Mouse (Mus musculus): Measurements from ENCODE around the gene Gys2. TPM values are rescaled to one million over a fixed set of nuclear protein-coding genes. Genes with fewer than 3 reads are reported as not detected.
A peak's percentile ranks its signal among the peaks of the same experiment; 100 is the strongest.

The Gys2 gene
- polyA plus RNA-seq, 1 experiment from 2014 or later = 0.08 TPM

- Histone ChIP-seq H3K9ac (no peak overlapping the region), H3K4me1 (replicated peaks) (no peaks in the 10 kb centered on the region), H3K27ac (no peak overlapping the region), H3K9me3 (no peaks in the 10 kb centered on the region), H3K27me3 (no peaks in the 10 kb centered on the region), H3K4me3 (no peak overlapping the region), H3K4me2 (no peak overlapping the region), H3K36me3 (no peaks in the 10 kb centered on the region)
- ATAC-seq (ENCODE audit: low FRiP score) = no peak
- WGBS = 76% methylated on average over 12 of the region's 12 CpGs
Observed at GRCm38 (mm10) chr6:142451381-142451780, 21.5 kb downstream of the Gys2 start.

- Histone ChIP-seq H3K9ac (no peak overlapping the region), H3K4me1 (replicated peaks) (no peaks in the 10 kb centered on the region), H3K4me2 (no peak overlapping the region), H3K4me3 (no peak overlapping the region), H3K27me3 (no peaks in the 10 kb centered on the region), H3K9me3 (no peaks in the 10 kb centered on the region), H3K36me3 (no peaks in the 10 kb centered on the region), H3K27ac (no peak overlapping the region)
- ATAC-seq (ENCODE audit: low FRiP score) = no peak
Observed at GRCm38 (mm10) chr6:142429072-142429471, 43.8 kb downstream of the Gys2 start.

GRCm38 (mm10) chr6:142424976-142425375, 47.9 kb downstream of the Gys2 start:
- Histone ChIP-seq H3K27me3 (no peaks in the 10 kb centered on the region), H3K4me2 (no peak overlapping the region), H3K27ac (no peak overlapping the region), H3K4me1 (replicated peaks) (no peaks in the 10 kb centered on the region), H3K9ac (no peak overlapping the region), H3K4me3 (no peak overlapping the region), H3K36me3 (no peaks in the 10 kb centered on the region), H3K9me3 (no peaks in the 10 kb centered on the region)
- WGBS = 72% methylated on average over 7 of the region's 7 CpGs
- no peak for ATAC-seq (ENCODE audit: low FRiP score)

- H3K9ac ChIP-seq = peak overlapping the region; percentile 68
Observed at GRCm38 (mm10) chr6:142414597-142414996, 58.3 kb downstream of the Gys2 start.

GRCm38 (mm10) chr6:142413845-142414244, 59.1 kb downstream of the Gys2 start:
- Histone ChIP-seq H3K9ac (no peak overlapping the region), H3K4me3 (no peak overlapping the region), H3K27ac (no peak overlapping the region), H3K36me3 (peaks cover 5% of the 10 kb centered on the region; the same call in 1 of the 2 replicates), H3K4me1 (replicated peaks) (peaks cover 12% of the 10 kb centered on the region), H3K9me3 (no peaks in the 10 kb centered on the region), H3K27me3 (peaks cover 48% of the 10 kb centered on the region), H3K4me2 (peak overlapping the region; percentile 60)
- no peak for ATAC-seq (ENCODE audit: low FRiP score)
- 13% methylated on average over 12 of the region's 12 CpGs for WGBS

More at GRCm38 (mm10) chr6:142414597-142414996, 58.3 kb downstream of the Gys2 start:
- H3K27ac ChIP-seq = no peak overlapping the region
- peak overlapping the region; percentile 60 for H3K4me2 ChIP-seq
- H3K4me1 ChIP-seq (replicated peaks) = peaks cover 12% of the 10 kb centered on the region
- peaks cover 5% of the 10 kb centered on the region; the same call in 1 of the 2 replicates for H3K36me3 ChIP-seq
- peak; percentile 75 for ATAC-seq (ENCODE audit: low FRiP score)
- peak overlapping the region; percentile 39 for H3K4me3 ChIP-seq
- H3K9me3 ChIP-seq = no peaks in the 10 kb centered on the region
- 3% methylated on average over 24 of the region's 24 CpGs for WGBS
- H3K27me3 ChIP-seq = peaks cover 48% of the 10 kb centered on the region

GRCm38 (mm10) chr6:142412906-142413491, 59.9 kb downstream of the Gys2 start, which contains the start of gene Spx:
Gene Spx (plus strand): TSS chr6:142413441.
- WGBS = 64% methylated on average over 11 of the region's 11 CpGs
- Histone ChIP-seq H3K9me3 (no peaks in the 10 kb centered on the region), H3K4me2 (peak within 1 kb of the TSS; percentile 60), H3K9ac (no peak within 1 kb of the TSS), H3K36me3 (no peaks in the 10 kb centered on the region), H3K27ac (no peak within 1 kb of the TSS), H3K4me1 (replicated peaks) (peaks cover 12% of the 10 kb centered on the region), H3K4me3 (no peak within 1 kb of the TSS), H3K27me3 (peaks cover 48% of the 10 kb centered on the region)
- no peak for ATAC-seq (ENCODE audit: low FRiP score)

GRCm38 (mm10) chr6:142411140-142411539, 61.8 kb downstream of the Gys2 start:
- no peak overlapping the region for H3K4me3 ChIP-seq
- H3K4me2 ChIP-seq = no peak overlapping the region
- no peaks in the 10 kb centered on the region for H3K36me3 ChIP-seq
- H3K9ac ChIP-seq = no peak overlapping the region
- no peaks in the 10 kb centered on the region for H3K9me3 ChIP-seq
- 11% methylated on average over 1 of the region's 1 CpGs for WGBS
- H3K27me3 ChIP-seq = peaks cover 45% of the 10 kb centered on the region
- no peak for ATAC-seq (ENCODE audit: low FRiP score)
- H3K4me1 ChIP-seq (replicated peaks) = peaks cover 12% of the 10 kb centered on the region
- no peak overlapping the region for H3K27ac ChIP-seq

- Histone ChIP-seq H3K36me3 (peaks cover 44% of the 10 kb centered on the region), H3K9me3 (no peaks in the 10 kb centered on the region), H3K27ac (no peak overlapping the region), H3K27me3 (no peaks in the 10 kb centered on the region), H3K4me3 (no peak overlapping the region), H3K9ac (no peak overlapping the region), H3K4me1 (replicated peaks) (no peaks in the 10 kb centered on the region), H3K4me2 (no peak overlapping the region)
- WGBS = 94% methylated on average over 6 of the region's 6 CpGs
- ATAC-seq (ENCODE audit: low FRiP score) = no peak
Observed at GRCm38 (mm10) chr6:142395756-142396155, 77.2 kb downstream of the Gys2 start.

- Histone ChIP-seq H3K36me3 (peaks cover 36% of the 10 kb centered on the region), H3K4me3 (no peak overlapping the region), H3K4me1 (replicated peaks) (0 out of 2 replicates have a peak, but pooled peaks cover 2% of the 10 kb centered on the region), H3K4me2 (no peak overlapping the region), H3K27me3 (no peaks in the 10 kb centered on the region), H3K27ac (no peak overlapping the region), H3K9me3 (no peaks in the 10 kb centered on the region), H3K9ac (no peak overlapping the region)
- 92% methylated on average over 5 of the region's 5 CpGs for WGBS
- no peak for ATAC-seq (ENCODE audit: low FRiP score)
Observed at GRCm38 (mm10) chr6:142394669-142395068, 78.2 kb downstream of the Gys2 start.

- H3K27me3 ChIP-seq = no peaks in the 10 kb centered on the region
Observed at GRCm38 (mm10) chr6:142392312-142392711, 80.6 kb downstream of the Gys2 start.

GRCm38 (mm10) chr6:142389101-142389500, 83.8 kb downstream of the Gys2 start:
- 93% methylated on average over 2 of the region's 2 CpGs for WGBS
- Histone ChIP-seq H3K36me3 (peaks cover 10% of the 10 kb centered on the region), H3K9ac (no peak overlapping the region), H3K4me1 (replicated peaks) (peaks cover 26% of the 10 kb centered on the region), H3K27me3 (no peaks in the 10 kb centered on the region), H3K27ac (no peak overlapping the region), H3K4me3 (no peak overlapping the region), H3K9me3 (no peaks in the 10 kb centered on the region), H3K4me2 (no peak overlapping the region)
- no peak for ATAC-seq (ENCODE audit: low FRiP score)

More at GRCm38 (mm10) chr6:142392312-142392711, 80.6 kb downstream of the Gys2 start:
- no peak overlapping the region for H3K27ac ChIP-seq
- H3K36me3 ChIP-seq = peaks cover 36% of the 10 kb centered on the region
- 93% methylated on average over 5 of the region's 5 CpGs for WGBS
- no peaks in the 10 kb centered on the region for H3K9me3 ChIP-seq
- no peak overlapping the region for H3K9ac ChIP-seq
- no peak overlapping the region for H3K4me2 ChIP-seq
- H3K4me1 ChIP-seq (replicated peaks) = peaks cover 20% of the 10 kb centered on the region
- no peak overlapping the region for H3K4me3 ChIP-seq
- no peak for ATAC-seq (ENCODE audit: low FRiP score)

- H3K27ac ChIP-seq = no peak overlapping the region
Observed at GRCm38 (mm10) chr6:142387755-142388271, 85.1 kb downstream of the Gys2 start.

More at GRCm38 (mm10) chr6:142387755-142388271, 85.1 kb downstream of the Gys2 start:
- no peak for ATAC-seq (ENCODE audit: low FRiP score)
- Histone ChIP-seq H3K9me3 (no peaks in the 10 kb centered on the region), H3K4me2 (peak overlapping the region; percentile 79), H3K4me3 (peak overlapping the region; percentile 99), H3K9ac (peak overlapping the region; percentile 88), H3K27me3 (no peaks in the 10 kb centered on the region), H3K4me1 (replicated peaks) (peaks cover 26% of the 10 kb centered on the region), H3K36me3 (peaks cover under 1% of the 10 kb centered on the region; the same call in 1 of the 2 replicates)
- WGBS = 27% methylated on average over 8 of the region's 8 CpGs
